Mouse (Mus musculus) hindbrain, embryonic 16.5 days (tissue): ENCODE measurements around the gene Gm28047. TPM values are rescaled to one million over a fixed set of nuclear protein-coding genes. Genes with fewer than 3 reads are reported as not detected.
A peak's percentile ranks its signal among the peaks of the same experiment; 100 is the strongest.

Source experiments
- ATAC-seq: fragments of 200-750 bp; cut with Nextera tagmentation; 2 replicates; pipeline ENCODE4 v1.8.0; 2017; ENCODE audit warnings: moderate TSS enrichment, moderate library complexity
- H3K27ac ChIP-seq: fragments of 300-500 bp; sonication (generic); 2 replicates; pipeline ENCODE4 v1.5.1; 2014; ENCODE audit warnings: low read depth, mild to moderate bottlenecking, control low read depth, low read length, moderate library complexity
- H3K27me3 ChIP-seq: fragments of 300-500 bp; sonication (generic); replicated peaks from 2 replicates; pipeline ENCODE4 v1.6.1; 2014; ENCODE audit warnings: low read length; ENCODE audit not compliant: control insufficient read depth, insufficient read depth
- H3K36me3 ChIP-seq: fragments of 300-500 bp; sonication (generic); 2 replicates; pipeline ENCODE4 v1.6.1; 2014; ENCODE audit warnings: mild to moderate bottlenecking, low read length, moderate library complexity, mixed read lengths; ENCODE audit not compliant: control insufficient read depth, insufficient read depth
- H3K4me1 ChIP-seq: fragments of 300-500 bp; sonication (generic); 2 replicates; pipeline ENCODE4 v1.6.1; 2014; ENCODE audit warnings: low read depth, low read length; ENCODE audit not compliant: control insufficient read depth, insufficient read depth
- H3K4me2 ChIP-seq: fragments of 300-500 bp; sonication (generic); 2 replicates; pipeline ENCODE4 v1.6.1; 2014; ENCODE audit warnings: mild to moderate bottlenecking, low read length, control low read depth, moderate library complexity
- H3K4me3 ChIP-seq: fragments of 300-500 bp; sonication (generic); 2 replicates; pipeline ENCODE4 v1.5.1; 2014; ENCODE audit warnings: mild to moderate bottlenecking, low read length, control low read depth, moderate library complexity
- H3K9ac ChIP-seq: fragments of 300-500 bp; sonication (generic); 2 replicates; pipeline ENCODE4 v1.6.1; 2014; ENCODE audit warnings: low read depth, mild to moderate bottlenecking, control low read depth, low read length, moderate library complexity
- H3K9me3 ChIP-seq: fragments of 300-500 bp; sonication (generic); 2 replicates; pipeline ENCODE4 v1.6.1; 2014; ENCODE audit warnings: mild to moderate bottlenecking, low read length, moderate library complexity; ENCODE audit not compliant: control insufficient read depth
- WGBS: fragments of 180-500 bp; shearing (Covaris S2); extraction: QIAGEN DNeasy Blood & Tissue Kit; methylation state at CpG from one replicate; pipeline ENCODE4 v1.1.7; 2014; 5-methylcytosine and 5-hydroxymethylcytosine counted together
- polyA plus RNA-seq: library from polyadenylated mRNA; unstranded; fragments of >200 nt; fragmentation: Nextera tagmentation; extraction: Ambion mirVana; gene quantifications from 2 replicates; pipeline ENCODE4 v1.2.1, GENCODE M21; 2015

Gm28047 gene
- polyA plus RNA-seq, 1 experiment from 2014 or later, result not detected

DNA sequence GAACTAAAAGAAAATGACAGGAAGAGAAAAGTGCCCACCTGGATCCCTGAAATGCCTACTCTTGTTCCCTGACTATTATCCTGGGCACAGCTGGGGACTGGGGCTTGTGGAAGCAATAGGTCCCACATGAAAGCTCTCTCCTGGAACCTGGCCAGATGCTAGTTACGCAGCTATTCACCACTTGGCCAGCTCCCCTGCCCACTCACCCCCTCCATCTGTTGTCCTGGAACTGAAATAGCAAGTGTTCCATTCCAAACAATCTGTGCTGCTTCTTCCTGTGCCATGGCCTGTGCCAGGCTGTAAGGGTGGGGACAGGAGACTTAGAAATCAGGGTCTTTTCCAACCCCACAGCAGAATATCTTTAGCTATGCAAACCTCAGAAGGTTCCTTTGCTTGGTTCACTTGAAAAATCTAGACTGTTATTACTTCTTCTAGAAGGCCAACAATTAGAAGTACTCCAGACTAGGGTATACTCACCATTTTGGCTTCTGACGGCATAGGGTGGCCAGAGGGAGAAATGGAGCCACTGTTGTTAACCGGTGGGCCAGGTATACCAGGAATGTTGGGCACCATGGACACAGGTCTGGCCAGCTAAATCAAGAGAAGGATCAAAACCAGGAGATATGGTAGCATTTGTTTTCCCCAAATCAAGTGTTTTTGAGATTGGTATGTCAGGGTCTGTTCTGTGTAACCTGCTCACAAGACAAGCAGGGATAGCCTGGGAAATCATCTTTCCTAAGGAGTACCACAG, 78.0 kb downstream of the Gm28047 start:
- H3K27ac ChIP-seq, result peak overlapping the region; percentile 69
- 61% methylated on average over 3 of the region's 3 CpGs for WGBS
- ATAC-seq, result peak; percentile 90
- peaks cover 16% of the 10 kb centered on the region; the same call in 1 of the 2 replicates for H3K36me3 ChIP-seq
- peaks cover 5% of the 10 kb centered on the region; the same call in 1 of the 2 replicates for H3K4me1 ChIP-seq
- no peaks in the 10 kb centered on the region for H3K9me3 ChIP-seq
- H3K4me2 ChIP-seq, result no peak overlapping the region; the same call in 1 of the 2 replicates
- H3K4me3 ChIP-seq, result no peak overlapping the region
- no peaks in the 10 kb centered on the region for H3K27me3 ChIP-seq
- H3K9ac ChIP-seq, result 0 out of 2 replicates have a peak overlapping the region, but pooled peaks have one; percentile 32

DNA sequence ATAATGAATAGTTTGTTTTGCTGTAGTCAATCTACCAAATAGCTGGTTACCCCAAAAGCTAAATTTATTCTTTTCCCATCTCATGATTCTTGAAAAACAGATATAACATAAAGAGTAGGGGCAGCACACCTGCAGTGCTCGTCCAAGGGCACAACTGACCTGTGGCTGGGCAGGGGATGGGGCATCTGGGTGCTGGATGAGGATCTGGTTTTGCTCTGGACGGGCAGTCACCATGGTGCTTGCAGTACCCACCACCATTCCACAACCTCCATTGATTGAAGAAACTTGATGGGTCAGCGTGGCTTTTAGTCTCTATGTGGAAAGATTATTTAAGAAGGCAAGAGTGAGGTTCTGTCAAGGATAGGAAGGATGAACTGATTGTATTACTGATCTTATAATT, 78.6 kb downstream of the Gm28047 start:
- no peak for ATAC-seq
- H3K4me3 ChIP-seq, result no peak overlapping the region
- H3K27ac ChIP-seq, result peak overlapping the region; percentile 69; the same call in 1 of the 2 replicates
- 82% methylated on average over 3 of the region's 3 CpGs for WGBS
- peaks cover 17% of the 10 kb centered on the region; the same call in 1 of the 2 replicates for H3K36me3 ChIP-seq
- H3K27me3 ChIP-seq, result no peaks in the 10 kb centered on the region
- no peak overlapping the region for H3K9ac ChIP-seq
- H3K4me1 ChIP-seq, result peaks cover 5% of the 10 kb centered on the region; the same call in 1 of the 2 replicates
- H3K9me3 ChIP-seq, result no peaks in the 10 kb centered on the region
- H3K4me2 ChIP-seq, result no peak overlapping the region

DNA sequence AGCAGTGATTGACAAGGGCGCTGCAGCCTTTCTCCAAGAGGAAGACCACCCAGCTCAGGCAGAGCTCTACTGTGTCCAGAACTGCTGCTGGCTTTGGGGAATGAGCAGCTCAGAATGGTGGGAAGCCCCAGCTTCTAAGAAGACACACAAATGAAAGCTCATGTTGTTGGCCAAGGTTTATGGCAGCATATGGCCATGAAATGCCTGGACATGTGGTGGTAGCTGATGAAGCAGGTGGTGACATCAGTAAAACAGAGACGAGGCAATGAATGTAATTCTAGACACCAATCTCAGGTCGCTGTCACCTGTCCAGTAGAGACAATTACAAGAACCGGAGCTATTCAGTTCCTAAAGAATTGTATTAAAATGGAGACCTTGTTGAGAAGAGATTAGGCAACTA, 80.1 kb downstream of the Gm28047 start:
- H3K4me3 ChIP-seq, result no peak overlapping the region
- H3K4me1 ChIP-seq, result peaks cover 5% of the 10 kb centered on the region; the same call in 1 of the 2 replicates
- H3K36me3 ChIP-seq, result peaks cover 23% of the 10 kb centered on the region
- H3K27ac ChIP-seq, result no peak overlapping the region
- no peaks in the 10 kb centered on the region for H3K27me3 ChIP-seq
- no peak overlapping the region for H3K9ac ChIP-seq
- 85% methylated on average over 4 of the region's 4 CpGs for WGBS
- no peak for ATAC-seq
- H3K9me3 ChIP-seq, result no peaks in the 10 kb centered on the region
- H3K4me2 ChIP-seq, result no peak overlapping the region

DNA sequence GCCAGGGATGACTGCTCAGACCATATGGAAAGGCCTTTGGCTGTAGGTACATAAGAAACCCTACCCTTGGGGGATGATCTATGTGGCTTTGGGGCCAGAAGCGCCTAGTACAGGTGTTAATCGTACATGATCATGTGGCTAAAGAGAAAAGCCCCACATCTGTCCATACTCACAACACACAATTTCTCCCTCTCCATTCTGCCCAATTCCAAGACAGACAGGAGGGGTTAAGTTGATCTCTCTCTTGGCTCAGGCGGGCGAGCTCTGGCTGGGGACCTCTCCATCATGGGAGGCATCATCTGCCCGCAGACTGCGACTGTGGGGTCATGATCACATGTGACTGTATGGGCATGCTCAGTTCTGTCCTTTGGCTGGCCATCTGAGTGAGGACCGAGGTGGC, 90.9 kb downstream of the Gm28047 start:
- Histone ChIP-seq H3K4me1 (no peaks in the 10 kb centered on the region), H3K4me2 (no peak overlapping the region), H3K9ac (no peak overlapping the region), H3K4me3 (no peak overlapping the region), H3K9me3 (no peaks in the 10 kb centered on the region), H3K27me3 (no peaks in the 10 kb centered on the region), H3K36me3 (peaks cover 30% of the 10 kb centered on the region), H3K27ac (no peak overlapping the region)
- 94% methylated on average over 7 of the region's 7 CpGs for whole genome bisulfite sequencing
- ATAC-seq, result no peak

DNA sequence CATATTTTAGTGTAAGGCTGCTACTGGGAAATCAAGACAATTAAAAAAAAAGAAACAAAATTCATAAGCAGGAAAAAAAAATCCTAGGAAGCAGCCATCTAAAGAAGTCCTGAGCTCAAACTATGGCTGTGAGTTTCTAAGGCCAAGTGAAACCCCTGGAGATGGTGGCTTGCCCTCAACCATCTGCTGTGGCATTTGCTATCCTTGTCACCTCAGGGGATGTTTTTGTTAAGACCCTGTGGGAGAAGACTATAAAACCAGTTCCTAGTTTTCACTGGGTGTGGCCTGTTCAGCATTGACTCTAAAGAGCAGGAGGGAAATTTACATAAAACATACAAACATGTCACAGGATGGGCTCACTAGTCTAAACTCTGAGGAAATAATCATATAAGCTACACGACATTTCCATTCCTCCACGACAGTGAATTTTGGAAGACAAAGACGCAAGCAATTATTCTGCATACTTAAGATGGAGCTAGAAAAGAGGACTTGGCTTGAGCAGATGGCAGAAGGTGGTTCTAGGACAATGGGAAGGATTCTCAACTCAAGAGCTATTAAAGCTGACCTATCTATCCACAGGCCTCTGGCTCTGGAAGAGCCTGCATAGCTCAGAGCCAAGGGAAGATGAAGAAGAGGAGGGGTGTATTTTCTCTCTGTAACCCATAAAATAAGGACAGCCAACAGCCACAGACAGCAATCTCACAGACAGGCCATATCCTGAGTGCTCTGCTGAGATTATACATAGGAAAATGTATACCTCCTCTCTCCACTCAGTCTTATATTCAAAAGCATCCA, 92.6 kb downstream of the Gm28047 start:
- WGBS, result 85% methylated on average over 3 of the region's 3 CpGs
- Histone ChIP-seq H3K4me2 (no peak overlapping the region), H3K9me3 (no peaks in the 10 kb centered on the region), H3K4me1 (no peaks in the 10 kb centered on the region), H3K27me3 (no peaks in the 10 kb centered on the region), H3K27ac (no peak overlapping the region), H3K4me3 (no peak overlapping the region), H3K36me3 (peaks cover 29% of the 10 kb centered on the region), H3K9ac (no peak overlapping the region)
- ATAC-seq, result no peak

DNA sequence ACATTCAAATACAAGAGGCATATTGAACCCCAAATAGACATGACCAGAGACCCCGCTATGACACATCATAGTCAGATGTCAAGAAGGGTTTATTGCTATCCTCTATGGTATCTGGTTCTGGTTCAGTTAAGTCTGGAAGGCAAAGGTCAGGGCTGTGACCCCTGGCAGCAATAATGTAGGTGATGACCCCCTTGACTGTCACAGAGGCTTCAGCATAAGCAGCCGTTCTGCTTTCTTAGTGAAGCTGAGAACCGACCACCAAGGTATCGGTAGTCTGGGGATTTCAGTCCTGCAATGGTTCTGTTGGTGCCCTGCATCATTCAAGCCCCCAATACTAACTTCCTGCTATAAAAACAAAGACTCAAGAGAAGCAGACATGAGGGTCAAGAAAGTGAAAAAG, 93.3 kb downstream of the Gm28047 start:
- Histone ChIP-seq H3K4me2 (no peak overlapping the region), H3K27ac (no peak overlapping the region), H3K4me1 (no peaks in the 10 kb centered on the region), H3K27me3 (no peaks in the 10 kb centered on the region), H3K36me3 (peaks cover 29% of the 10 kb centered on the region), H3K9me3 (no peaks in the 10 kb centered on the region), H3K4me3 (no peak overlapping the region), H3K9ac (no peak overlapping the region)
- ATAC-seq, result no peak
- WGBS, result 91% methylated on average over 4 of the region's 4 CpGs

DNA sequence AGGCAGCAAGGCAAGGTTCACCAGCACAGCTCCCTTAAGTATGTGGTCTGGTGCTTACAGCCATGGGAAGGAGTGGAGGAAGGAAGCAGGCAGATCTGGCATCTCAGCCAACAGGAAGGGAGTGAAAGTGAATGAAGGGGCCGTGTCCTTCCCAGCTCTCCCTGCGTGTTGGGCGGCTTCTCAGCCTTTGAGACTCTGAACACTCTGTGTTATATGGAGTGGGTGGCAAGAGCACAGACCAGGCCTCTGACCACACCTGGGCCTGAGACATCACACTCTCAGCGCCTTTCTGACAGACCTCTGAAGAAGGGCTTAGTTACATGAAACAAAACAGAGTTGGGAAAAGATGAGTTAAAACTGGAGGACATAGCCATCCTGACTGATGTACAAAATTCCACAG, 94.3 kb downstream of the Gm28047 start:
- no peak overlapping the region for H3K9ac ChIP-seq
- H3K4me1 ChIP-seq, result no peaks in the 10 kb centered on the region
- H3K36me3 ChIP-seq, result peaks cover 29% of the 10 kb centered on the region
- H3K27me3 ChIP-seq, result no peaks in the 10 kb centered on the region
- no peak overlapping the region for H3K4me3 ChIP-seq
- 95% methylated on average over 4 of the region's 4 CpGs for WGBS
- no peaks in the 10 kb centered on the region for H3K9me3 ChIP-seq
- no peak overlapping the region for H3K4me2 ChIP-seq
- ATAC-seq, result no peak
- H3K27ac ChIP-seq, result no peak overlapping the region

DNA sequence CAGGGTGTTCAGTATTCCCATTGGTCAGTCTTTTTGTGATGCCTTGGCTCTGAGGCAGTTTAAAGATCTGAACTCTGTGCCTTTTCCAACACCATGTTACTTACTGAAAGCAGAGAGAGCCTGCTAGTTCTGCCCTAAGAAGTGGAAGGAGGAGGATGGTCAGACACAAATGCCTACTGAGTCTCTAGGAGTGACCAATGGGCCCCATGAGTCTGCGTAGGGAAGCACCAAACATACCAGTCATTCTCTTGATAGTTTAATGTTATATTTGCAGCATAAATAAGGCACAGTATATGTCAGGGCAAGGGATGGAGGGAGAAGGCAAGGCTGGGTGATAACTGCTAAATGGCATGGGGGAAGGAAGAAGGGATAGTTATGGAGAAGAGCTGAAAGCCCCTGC, 96.5 kb downstream of the Gm28047 start:
- no peak overlapping the region for H3K27ac ChIP-seq
- H3K9ac ChIP-seq, result no peak overlapping the region
- H3K4me1 ChIP-seq, result no peaks in the 10 kb centered on the region
- H3K27me3 ChIP-seq, result no peaks in the 10 kb centered on the region
- H3K4me2 ChIP-seq, result no peak overlapping the region
- ATAC-seq, result no peak
- 100% methylated on average over 1 of the region's 1 CpGs for WGBS
- no peaks in the 10 kb centered on the region for H3K9me3 ChIP-seq
- H3K4me3 ChIP-seq, result no peak overlapping the region
- H3K36me3 ChIP-seq, result peaks cover 20% of the 10 kb centered on the region

DNA sequence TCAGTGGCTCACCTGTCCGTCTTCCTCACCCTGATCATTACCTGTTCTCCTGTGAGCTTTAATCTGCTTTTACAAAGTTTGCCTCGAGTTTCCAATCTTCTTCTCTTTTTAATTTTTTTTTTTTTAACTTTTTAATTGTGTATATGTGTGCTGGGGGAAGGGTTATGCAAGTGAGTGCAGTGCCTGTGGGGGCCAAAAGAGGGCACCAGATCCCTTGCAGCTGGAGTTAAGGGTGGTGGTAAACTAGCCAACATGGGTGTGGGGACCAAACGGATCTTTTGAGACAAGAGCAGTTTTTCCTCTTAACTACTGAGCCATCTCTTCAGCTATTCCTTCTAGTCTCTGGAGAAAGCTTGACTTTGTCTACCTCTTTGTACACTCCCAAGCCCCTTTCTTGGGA, 96.9 kb downstream of the Gm28047 start:
- no peak overlapping the region for H3K4me2 ChIP-seq
- peaks cover 19% of the 10 kb centered on the region for H3K36me3 ChIP-seq
- no peak for ATAC-seq
- no peaks in the 10 kb centered on the region for H3K9me3 ChIP-seq
- H3K4me3 ChIP-seq, result no peak overlapping the region
- no peaks in the 10 kb centered on the region for H3K27me3 ChIP-seq
- H3K27ac ChIP-seq, result no peak overlapping the region
- no peak overlapping the region for H3K9ac ChIP-seq
- 77% methylated on average over 3 of the region's 3 CpGs for WGBS
- no peaks in the 10 kb centered on the region for H3K4me1 ChIP-seq
